Mouse (Mus musculus): ENCODE results near the gene Itga7. TPM values are rescaled to one million over a fixed set of nuclear protein-coding genes. Genes with fewer than 3 reads are reported as not detected.

Itga7 gene
- total and polyA plus RNA-seq, 3 experiments = 0.04 to 0.14 TPM; not detected in 1

DNA sequence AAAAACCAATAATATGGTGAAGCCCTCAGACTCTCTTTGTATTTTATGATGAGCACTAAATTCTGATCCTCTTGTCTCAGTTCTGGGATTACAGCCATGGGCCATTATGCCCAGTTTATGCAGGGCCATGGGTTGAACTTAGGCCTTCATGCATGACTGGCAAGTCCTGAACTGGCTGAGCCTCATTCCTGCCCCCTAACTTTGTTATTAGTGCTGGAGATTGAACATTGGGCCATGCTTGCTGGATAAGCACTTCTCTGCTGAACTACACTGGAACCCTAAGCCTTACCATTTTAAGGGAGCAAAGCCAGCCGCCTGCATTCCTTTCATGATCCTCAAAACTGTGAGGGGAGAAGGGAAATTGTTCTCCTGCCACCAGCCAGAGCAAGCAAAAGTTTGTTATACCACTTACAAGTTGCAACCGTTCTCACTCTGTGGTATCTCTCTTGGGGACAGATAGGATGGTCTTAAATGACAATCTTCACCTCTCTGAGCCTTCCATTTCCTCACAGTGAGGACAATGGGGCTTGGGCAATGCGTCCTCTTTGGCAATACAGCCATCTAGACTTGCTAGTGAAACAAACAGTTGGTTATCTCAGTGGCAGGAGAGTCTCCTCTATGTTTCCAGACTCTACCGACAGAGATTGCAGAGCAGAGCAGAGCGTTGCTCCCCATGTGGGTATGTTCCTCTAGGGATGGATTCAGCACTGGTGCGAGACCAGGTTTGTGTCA, 33.7 kb upstream of the Itga7 start:
- Histone ChIP-seq H3K27me3 (ENCODE audit: control insufficient read depth in 1 of 2, insufficient read depth in 2 of 2, low read length in 2 of 2) (no peaks in the 10 kb centered on the region), H3K9me3 (replicated peaks; ENCODE audit: insufficient read depth, low read length) (no peaks in the 10 kb centered on the region), H3K4me1 (ENCODE audit: control insufficient read depth in 1 of 2, insufficient read depth in 2 of 2, low read length in 2 of 2) (peaks cover 14 to 23% of the 10 kb centered on the region in 2 experiments), H3K36me3 (ENCODE audit: control insufficient read depth in 1 of 2, insufficient read depth in 2 of 2, low read length in 2 of 2) (peaks cover 0 to 7% of the 10 kb centered on the region in 2 experiments; a peak in 1 of 4 replicates), H3K27ac (ENCODE audit: control insufficient read depth, low read depth, low read length) (no peak overlapping the region), H3K4me3 (ENCODE audit: control insufficient read depth in 1 of 2, insufficient read depth in 1 of 2, low read depth in 2 of 2, low read length in 2 of 2) (no peak overlapping the region), H3K9ac (ENCODE audit: control insufficient read depth, low read depth, low read length, poor library complexity, severe bottlenecking) (no peak overlapping the region), H3K79me2 (ENCODE audit: control insufficient read depth, insufficient read depth, low read length, poor library complexity) (no peaks in the 10 kb centered on the region)
- no peak for DNase-seq (ENCODE audit: low read depth, low spot score)
- no peak for TF ChIP-seq NELFE (IDR thresholded peaks at IDR 0.05; ENCODE audit: low read depth, low read length)

DNA sequence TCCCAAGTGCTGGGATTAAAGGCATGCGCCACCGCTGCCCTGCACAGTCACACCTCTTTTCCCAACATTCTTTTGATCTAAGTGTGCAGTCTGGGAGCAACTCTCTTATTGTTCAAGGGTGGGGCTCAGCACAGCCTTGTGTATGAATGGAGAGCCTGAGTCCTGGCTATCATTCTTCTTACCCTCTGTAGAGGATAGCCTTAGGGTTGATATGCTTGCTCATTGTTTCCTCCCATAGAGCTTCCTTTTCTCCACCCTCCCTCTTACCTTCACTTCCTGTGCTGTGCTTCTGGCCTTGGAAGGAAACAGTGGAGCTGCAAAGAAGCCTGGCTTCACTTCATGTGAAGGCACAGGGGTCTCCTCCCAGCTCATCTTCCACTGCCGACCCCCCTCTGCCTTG, 32.9 kb upstream of the Itga7 start, which contains the start of gene Cd63:
Cd63 (plus strand) TSS at position 292 of the 400 bp plus-strand sequence.
- no peaks in the 10 kb centered on the region for H3K27me3 ChIP-seq (ENCODE audit: control insufficient read depth in 1 of 2, insufficient read depth in 2 of 2, low read length in 2 of 2)
- no peak within 1 kb of the TSS for H3K4me3 ChIP-seq (ENCODE audit: control insufficient read depth in 1 of 2, insufficient read depth in 1 of 2, low read depth in 2 of 2, low read length in 2 of 2)
- TF ChIP-seq POLR2AphosphoS2 (IDR thresholded peaks at IDR 0.05; ENCODE audit: low read length) (no peak), NELFE (IDR thresholded peaks at IDR 0.05; ENCODE audit: low read depth, low read length) (0 out of 2 replicates have a peak, but pooled peaks have one; percentile 16), MAX (IDR thresholded peaks at IDR 0.05; ENCODE audit: low read length) (no peak)
- H3K79me2 ChIP-seq (ENCODE audit: control insufficient read depth, insufficient read depth, low read length, poor library complexity) = no peaks in the 10 kb centered on the region
- DNase-seq (ENCODE audit: low read depth, low spot score) = no peak
- H3K27ac ChIP-seq (ENCODE audit: control insufficient read depth, low read depth, low read length) = no peak within 1 kb of the TSS
- H3K36me3 ChIP-seq (ENCODE audit: control insufficient read depth in 1 of 2, insufficient read depth in 2 of 2, low read length in 2 of 2) = peaks cover 0 to 5% of the 10 kb centered on the region in 2 experiments; a peak in 1 of 4 replicates
- no peaks in the 10 kb centered on the region for H3K9me3 ChIP-seq (replicated peaks; ENCODE audit: insufficient read depth, low read length)
- no peak within 1 kb of the TSS for H3K9ac ChIP-seq (ENCODE audit: control insufficient read depth, low read depth, low read length, poor library complexity, severe bottlenecking)
- peaks cover 14 to 19% of the 10 kb centered on the region in 2 experiments for H3K4me1 ChIP-seq (ENCODE audit: control insufficient read depth in 1 of 2, insufficient read depth in 2 of 2, low read length in 2 of 2)

DNA sequence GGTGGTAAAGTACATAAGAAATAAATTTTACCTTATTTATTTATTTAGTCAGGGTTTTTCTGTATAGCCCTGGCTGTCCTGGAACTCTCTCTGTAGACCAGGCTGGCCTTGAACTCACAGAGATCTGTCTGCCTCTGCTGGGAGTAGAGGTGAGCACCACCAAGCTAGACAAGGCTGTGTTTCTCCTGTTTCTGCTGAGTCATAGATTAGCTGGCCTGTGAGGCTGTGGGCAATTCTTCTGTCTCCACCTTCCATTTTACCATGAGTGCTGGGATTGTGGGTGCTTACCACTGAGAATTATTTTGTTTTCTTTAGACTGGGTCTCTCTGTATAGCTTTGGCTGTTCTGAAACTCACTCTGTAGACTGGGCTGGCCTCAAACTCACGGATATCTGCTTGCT, 32.2 kb upstream of the Itga7 start:
- peaks cover 0 to 5% of the 10 kb centered on the region in 2 experiments; a peak in 1 of 4 replicates for H3K36me3 ChIP-seq (ENCODE audit: control insufficient read depth in 1 of 2, insufficient read depth in 2 of 2, low read length in 2 of 2)
- no peak overlapping the region for H3K4me3 ChIP-seq (ENCODE audit: control insufficient read depth in 1 of 2, insufficient read depth in 1 of 2, low read depth in 2 of 2, low read length in 2 of 2)
- no peaks in the 10 kb centered on the region for H3K9me3 ChIP-seq (replicated peaks; ENCODE audit: insufficient read depth, low read length)
- H3K9ac ChIP-seq (ENCODE audit: control insufficient read depth, low read depth, low read length, poor library complexity, severe bottlenecking) = no peak overlapping the region
- H3K79me2 ChIP-seq (ENCODE audit: control insufficient read depth, insufficient read depth, low read length, poor library complexity) = no peaks in the 10 kb centered on the region
- 0 out of 2 replicates have a peak, but pooled peaks have one; percentile 19 for TF ChIP-seq TBP (IDR thresholded peaks at IDR 0.05; ENCODE audit: low read depth, low read length)
- no peak for TF ChIP-seq USF1 (IDR thresholded peaks at IDR 0.05; ENCODE audit: low read depth, low read length)
- H3K4me1 ChIP-seq (ENCODE audit: control insufficient read depth in 1 of 2, insufficient read depth in 2 of 2, low read length in 2 of 2) = peaks cover 14 to 17% of the 10 kb centered on the region in 2 experiments
- DNase-seq (ENCODE audit: low read depth, low spot score) = peak; percentile 42
- H3K27ac ChIP-seq (ENCODE audit: control insufficient read depth, low read depth, low read length) = no peak overlapping the region
- no peaks in the 10 kb centered on the region for H3K27me3 ChIP-seq (ENCODE audit: control insufficient read depth in 1 of 2, insufficient read depth in 2 of 2, low read length in 2 of 2)

- no peak overlapping the region for H3K9ac ChIP-seq (ENCODE audit: control insufficient read depth, low read depth, low read length, poor library complexity, severe bottlenecking)
- DNase-seq (ENCODE audit: low read depth, low spot score) = no peak
- no peaks in the 10 kb centered on the region for H3K9me3 ChIP-seq (replicated peaks; ENCODE audit: insufficient read depth, low read length)
- no peaks in the 10 kb centered on the region for H3K27me3 ChIP-seq (ENCODE audit: control insufficient read depth in 1 of 2, insufficient read depth in 2 of 2, low read length in 2 of 2)
- H3K79me2 ChIP-seq (ENCODE audit: control insufficient read depth, insufficient read depth, low read length, poor library complexity) = no peaks in the 10 kb centered on the region
- no peak overlapping the region for H3K27ac ChIP-seq (ENCODE audit: control insufficient read depth, low read depth, low read length)
- H3K4me1 ChIP-seq (ENCODE audit: control insufficient read depth in 1 of 2, insufficient read depth in 2 of 2, low read length in 2 of 2) = peaks cover 14 to 17% of the 10 kb centered on the region in 2 experiments
- no peak overlapping the region for H3K4me3 ChIP-seq (ENCODE audit: control insufficient read depth in 1 of 2, insufficient read depth in 1 of 2, low read depth in 2 of 2, low read length in 2 of 2)
- H3K36me3 ChIP-seq (ENCODE audit: control insufficient read depth in 1 of 2, insufficient read depth in 2 of 2, low read length in 2 of 2) = peaks cover 0 to 5% of the 10 kb centered on the region in 2 experiments; a peak in 1 of 4 replicates
- no peak for TF ChIP-seq GABPA (IDR thresholded peaks at IDR 0.05; ENCODE audit: low read depth, low read length)
- TF ChIP-seq ZMIZ1 (IDR thresholded peaks at IDR 0.05; ENCODE audit: low read depth, low read length) = no peak
- TF ChIP-seq ELF1 (IDR thresholded peaks at IDR 0.05; ENCODE audit: low read depth, low read length) = no peak
- TF ChIP-seq EP300 (IDR thresholded peaks at IDR 0.05; ENCODE audit: low read depth in 1 of 2, low read length in 2 of 2) = no peak
- TF ChIP-seq TBP (IDR thresholded peaks at IDR 0.05; ENCODE audit: low read depth, low read length) = no peak
- TF ChIP-seq CHD2 (IDR thresholded peaks at IDR 0.05; ENCODE audit: low read length) = no peak
- no peak for TF ChIP-seq MYC (IDR thresholded peaks at IDR 0.05; ENCODE audit: low read depth, low read length)
Measured at GRCm38 (mm10) chr10:128902409-128902988, 31.1 kb upstream of the Itga7 start.
